9 mouse cellular contexts compared by ENCODE assay signal in genomic region chr7:4776861-4777830, GRCm38 (mm10). TPM values are rescaled to one million over a fixed set of nuclear protein-coding genes. Genes with fewer than 3 reads are reported as not detected.
DNase-seq lines count a peak whose midpoint lies in the region; ATAC-seq lines count a peak whose summit lies in the region.
"Had no signal": no experiment of that assay in that cellular context is flagged by ENCODE, and none has a peak within 500 bp of the region (broad histone marks: within the 10 kb centered on the region; RNA-seq: fewer than 3 reads in every experiment).

No protein-coding gene starts in this region.

- H3K9me3 ChIP-seq in hindbrain, embryonic 16.5 days (ENCODE audit: control insufficient read depth, low read length): no peaks in the 10 kb centered on the region
- H3K9me3 ChIP-seq in liver, embryonic 11.5 days (ENCODE audit: control insufficient read depth, low read length): no peaks in the 10 kb centered on the region

- ATAC-seq in hindbrain, embryonic 16.5 days: peak; percentile 66
- ATAC-seq in liver, embryonic 11.5 days (replicated peaks; ENCODE audit: low FRiP score): peak; percentile 69

- peak overlapping the region; percentile 38 for H3K4me3 ChIP-seq in hindbrain, embryonic 16.5 days (ENCODE audit: low read length)
- H3K4me3 ChIP-seq in liver, embryonic 11.5 days (ENCODE audit: low read depth, low read length): peak overlapping the region; percentile 41

- H3K27me3 ChIP-seq in hindbrain, embryonic 16.5 days (replicated peaks; ENCODE audit: control insufficient read depth, insufficient read depth, low read length): peaks cover 45% of the 10 kb centered on the region
- peaks cover 53% of the 10 kb centered on the region for H3K27me3 ChIP-seq in liver, embryonic 11.5 days (replicated peaks; ENCODE audit: control insufficient read depth, insufficient read depth, low read length)

- H3K4me1 ChIP-seq in hindbrain, embryonic 16.5 days (ENCODE audit: control insufficient read depth, insufficient read depth, low read depth, low read length): peaks cover 8% of the 10 kb centered on the region; the same call in 1 of the 2 replicates
- peaks cover 15% of the 10 kb centered on the region for H3K4me1 ChIP-seq in liver, embryonic 11.5 days (replicated peaks; ENCODE audit: control insufficient read depth, insufficient read depth, low read length)

- no peak overlapping the region for H3K27ac ChIP-seq in hindbrain, embryonic 16.5 days (ENCODE audit: low read depth, low read length)
- no peak overlapping the region for H3K27ac ChIP-seq in liver, embryonic 11.5 days (ENCODE audit: low read depth, low read length)
- H3K27ac ChIP-seq: macrophage had no signal

- H3K36me3 ChIP-seq in hindbrain, embryonic 16.5 days (ENCODE audit: control insufficient read depth, insufficient read depth, low read length): no peaks in the 10 kb centered on the region
- H3K36me3 ChIP-seq in liver, embryonic 11.5 days (ENCODE audit: control insufficient read depth, insufficient read depth, low read length): no peaks in the 10 kb centered on the region

- peak; percentile 59 to 77 for DNase-seq in adrenal gland, adult (ENCODE audit: inconsistent age in 2 of 2, low spot score in 1 of 2)
- DNase-seq in adrenal gland, adult 8-10 months: no peak
- peak; percentile 62 for DNase-seq in adrenal gland, adult 2 months
- peak; percentile 30 for DNase-seq in gastrocnemius, adult 18-20 months (ENCODE audit: low spot score)
- DNase-seq in liver, embryonic 11.5 days (ENCODE audit: low spot score): no peak
- DNase-seq in naive thymus-derived CD4-positive, alpha-beta T cell, adult 2 months (ENCODE audit: low read depth): peak; percentile 41
- DNase-seq in urinary bladder, adult 2 months (ENCODE audit: low spot score): peak; percentile 38

- H3K9ac ChIP-seq in hindbrain, embryonic 16.5 days (ENCODE audit: low read depth, low read length): peak overlapping the region; percentile 58
- H3K9ac ChIP-seq in liver, embryonic 11.5 days (ENCODE audit: low read depth, low read length): no peak overlapping the region

- peak overlapping the region; percentile 52 for H3K4me2 ChIP-seq in hindbrain, embryonic 16.5 days (ENCODE audit: low read length)
- H3K4me2 ChIP-seq in liver, embryonic 11.5 days: peak overlapping the region; percentile 64

- under 1% methylated on average over 43 of the region's 56 CpGs for WGBS in hindbrain, embryonic 16.5 days
- 3% methylated on average over 55 of the region's 56 CpGs for WGBS in liver, embryonic 11.5 days

RNA-seq across cellular contexts. Expression of gene Il11, which starts 5.5 kb away (rescaled TPM):
- under 1 TPM; 0.28 to 0.37 (median 0.32) TPM for total RNA-seq in adrenal gland, adult 8-10 months (2022)
- total RNA-seq in adrenal gland, adult 2 months (2021): under 1 TPM in 1 of 2 experiments, not detected in 1; 0.48 TPM
- 0.54 and 0.71 TPM in 2 replicates for polyA plus RNA-seq in adrenal gland, adult 2 months (2012; rRNA removed)
- under 1 TPM in 1 of 2 experiments, not detected in 1; 0.14 TPM for total RNA-seq in gastrocnemius, adult 18-20 months (2021)
- polyA plus RNA-seq in hindbrain, embryonic 16.5 days (2015; fragmentation: Nextera tagmentation; extraction: Ambion mirVana): 0.95 and 1.3 TPM in 2 replicates
- polyA plus RNA-seq in liver, embryonic 11.5 days (2014; fragmentation: Nextera tagmentation; extraction: Ambion mirVana): 0.12 TPM in 1 of 2 replicates, not detected in the other
- polyA plus RNA-seq in urinary bladder, adult 2 months (2012; rRNA removed): 0.61 and 0.62 TPM in 2 replicates
- polyA plus RNA-seq: macrophage had no signal

RNA-seq across cellular contexts. Expression of gene Tmem190, which starts 5.6 kb away (rescaled TPM):
- not detected for total RNA-seq in adrenal gland, adult 8-10 months (2022)
- total RNA-seq in adrenal gland, adult 2 months (2021): not detected
- polyA plus RNA-seq in adrenal gland, adult 2 months (2012; rRNA removed): not detected in 2 replicates
- not detected for total RNA-seq in gastrocnemius, adult 18-20 months (2021)
- 0.68 TPM in 1 of 2 replicates, not detected in the other for polyA plus RNA-seq in hindbrain, embryonic 16.5 days (2015; fragmentation: Nextera tagmentation; extraction: Ambion mirVana)
- polyA plus RNA-seq in liver, embryonic 11.5 days (2014; fragmentation: Nextera tagmentation; extraction: Ambion mirVana): 0.86 TPM in 1 of 2 replicates, not detected in the other
- polyA plus RNA-seq in urinary bladder, adult 2 months (2012; rRNA removed): not detected in 2 replicates
- polyA plus RNA-seq: macrophage had no signal

RNA-seq across cellular contexts. Expression of gene Fam71e2, which starts 6.0 kb away (rescaled TPM):
- not detected for total RNA-seq in adrenal gland, adult 8-10 months (2022)
- total RNA-seq in adrenal gland, adult 2 months (2021): not detected
- not detected in 2 replicates for polyA plus RNA-seq in adrenal gland, adult 2 months (2012; rRNA removed)
- not detected for total RNA-seq in gastrocnemius, adult 18-20 months (2021)
- not detected in 2 replicates for polyA plus RNA-seq in hindbrain, embryonic 16.5 days (2015; fragmentation: Nextera tagmentation; extraction: Ambion mirVana)
- not detected in 2 replicates for polyA plus RNA-seq in liver, embryonic 11.5 days (2014; fragmentation: Nextera tagmentation; extraction: Ambion mirVana)
- polyA plus RNA-seq in urinary bladder, adult 2 months (2012; rRNA removed): 0.06 and 0.08 TPM in 2 replicates
- polyA plus RNA-seq: macrophage had no signal

RNA-seq across cellular contexts. Expression of gene Tmem238, which starts 12.3 kb away (rescaled TPM):
- 10 to 100 TPM in 2 of 4 experiments, 1 to 10 TPM in 2; 7.2 to 11.8 (median 10.1) TPM for total RNA-seq in adrenal gland, adult 8-10 months (2022)
- 10 to 100 TPM; 10.2 to 10.8 TPM for total RNA-seq in adrenal gland, adult 2 months (2021)
- 144 and 180 TPM in 2 replicates for polyA plus RNA-seq in adrenal gland, adult 2 months (2012; rRNA removed)
- 10 to 100 TPM in 1 of 2 experiments, 1 to 10 TPM in 1; 7.1 to 10.0 TPM for total RNA-seq in gastrocnemius, adult 18-20 months (2021)
- 6.8 and 9.2 TPM in 2 replicates for polyA plus RNA-seq in hindbrain, embryonic 16.5 days (2015; fragmentation: Nextera tagmentation; extraction: Ambion mirVana)
- polyA plus RNA-seq in liver, embryonic 11.5 days (2014; fragmentation: Nextera tagmentation; extraction: Ambion mirVana): 12.2 and 12.4 TPM in 2 replicates
- 13.6 and 14.6 TPM in 2 replicates for polyA plus RNA-seq in urinary bladder, adult 2 months (2012; rRNA removed)

RNA-seq across cellular contexts. Expression of gene Rpl28, which starts 15.5 kb away (rescaled TPM):
- total RNA-seq in adrenal gland, adult 8-10 months (2022): 100 to 1,000 TPM; 593 to 922 (median 693) TPM
- total RNA-seq in adrenal gland, adult 2 months (2021): 1,000 to 10,000 TPM in 1 of 2 experiments, 100 to 1,000 TPM in 1; 958 to 1,234 TPM
- 237 and 255 TPM in 2 replicates for polyA plus RNA-seq in adrenal gland, adult 2 months (2012; rRNA removed)
- total RNA-seq in gastrocnemius, adult 18-20 months (2021): 100 to 1,000 TPM; 582 to 601 TPM
- 206 and 212 TPM in 2 replicates for polyA plus RNA-seq in hindbrain, embryonic 16.5 days (2015; fragmentation: Nextera tagmentation; extraction: Ambion mirVana)
- 218 and 238 TPM in 2 replicates for polyA plus RNA-seq in liver, embryonic 11.5 days (2014; fragmentation: Nextera tagmentation; extraction: Ambion mirVana)
- polyA plus RNA-seq in urinary bladder, adult 2 months (2012; rRNA removed): 448 and 645 TPM in 2 replicates

Comparison
In these comparisons a context has a peak if more than half of its experiments do, and no peak if none do; other contexts are left out.
1. DNase-seq: peak in adrenal gland, adult (2 of 2), adrenal gland, adult 2 months (single experiment), gastrocnemius, adult 18-20 months (single experiment), naive thymus-derived CD4-positive, alpha-beta T cell, adult 2 months (single experiment) and urinary bladder, adult 2 months (single experiment); none in adrenal gland, adult 8-10 months (single experiment) and liver, embryonic 11.5 days (single experiment).